Mouse (Mus musculus) intestine, postnatal 0 days (tissue): ENCODE measurements at regions not wholly inside any gene's neighbourhood (a gene's known extent, or its start where the extent isn't known, plus 50 kb on each side); places are given as distances from the start of the nearest gene placed in this dataset.

Experiments used
- ATAC-seq: fragments of 200-750 bp; cut with Nextera tagmentation; 2 replicates; pipeline ENCODE4 v1.8.0; 2017; ENCODE audit warnings: mild to moderate bottlenecking, moderate TSS enrichment, moderate library complexity
- H3K27ac ChIP-seq: fragments of 300-500 bp; sonication (generic); 2 replicates; pipeline ENCODE4 v1.5.1; 2014; ENCODE audit warnings: mild to moderate bottlenecking, low read depth, low read length, moderate library complexity
- H3K27me3 ChIP-seq: fragments of 300-500 bp; sonication (generic); replicated peaks from 2 replicates; pipeline ENCODE4 v1.6.1; 2014; ENCODE audit warnings: low read length, mixed read lengths; ENCODE audit not compliant: control insufficient read depth, insufficient read depth
- H3K36me3 ChIP-seq: fragments of 300-500 bp; sonication (generic); 2 replicates; pipeline ENCODE4 v1.6.1; 2014; ENCODE audit warnings: mild to moderate bottlenecking, moderate library complexity; ENCODE audit not compliant: control insufficient read depth, insufficient read depth
- H3K4me1 ChIP-seq: fragments of 300-500 bp; sonication (generic); replicated peaks from 2 replicates; pipeline ENCODE4 v1.6.1; 2014; ENCODE audit warnings: antibody characterized with exemption, low read length, mixed read lengths; ENCODE audit not compliant: control insufficient read depth, insufficient read depth
- H3K4me2 ChIP-seq: fragments of 300-500 bp; sonication (generic); replicated peaks from 2 replicates; pipeline ENCODE4 v1.6.1; 2014; ENCODE audit warnings: low read depth, mild to moderate bottlenecking, moderate library complexity
- H3K4me3 ChIP-seq: fragments of 300-500 bp; sonication (generic); 2 replicates; pipeline ENCODE4 v1.5.1; 2014; ENCODE audit warnings: low read depth, low read length
- H3K9ac ChIP-seq: fragments of 300-500 bp; sonication (generic); 2 replicates; pipeline ENCODE4 v1.6.1; 2014; ENCODE audit warnings: mild to moderate bottlenecking, low read depth, low read length
- H3K9me3 ChIP-seq: fragments of 300-500 bp; sonication (generic); 2 replicates; pipeline ENCODE4 v1.6.1; 2016; ENCODE audit warnings: mixed run types; ENCODE audit not compliant: control insufficient read depth
- CTCF ChIP-seq: sonication (generic); IDR thresholded peaks from 2 replicates; pipeline ENCODE4 v1.5.1; 2016; ENCODE audit warnings: low read depth, mild to moderate bottlenecking, control low read depth, antibody characterized with exemption, moderate library complexity
- WGBS: fragments of 180-500 bp; shearing (Covaris S2); extraction: QIAGEN DNeasy Blood & Tissue Kit; methylation state at CpG from one replicate; pipeline ENCODE4 v1.1.7; 2014; 5-methylcytosine and 5-hydroxymethylcytosine counted together

DNA sequence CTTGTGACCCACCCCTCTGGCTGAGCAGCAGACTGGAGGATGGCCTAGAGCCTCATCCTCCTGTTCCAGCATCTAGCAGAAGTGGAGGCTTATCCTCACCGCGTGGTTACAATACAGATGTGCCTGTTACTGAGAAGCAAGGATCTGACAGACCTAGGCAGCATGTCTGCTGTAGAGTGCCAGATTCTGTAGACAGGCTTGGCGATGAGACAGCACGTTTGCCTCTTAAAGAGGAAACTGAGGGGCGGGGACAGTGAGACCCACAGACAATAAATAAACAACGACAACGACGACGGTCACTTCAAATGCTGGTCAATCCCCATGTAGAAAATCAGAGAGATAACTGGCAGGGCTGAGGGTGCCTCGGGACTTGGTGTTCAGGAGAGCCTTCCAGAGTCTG, 220.2 kb upstream of the Spdye4c start:
- no peaks in the 10 kb centered on the region for H3K27me3 ChIP-seq
- H3K4me3 ChIP-seq: no peak overlapping the region
- no peak overlapping the region for H3K27ac ChIP-seq
- no peak for TF ChIP-seq CTCF
- no peaks in the 10 kb centered on the region for H3K9me3 ChIP-seq
- H3K36me3 ChIP-seq: no peaks in the 10 kb centered on the region
- WGBS: 58% methylated on average over 10 of the region's 10 CpGs
- no peak overlapping the region for H3K4me2 ChIP-seq
- no peak overlapping the region for H3K9ac ChIP-seq
- ATAC-seq: no peak
- H3K4me1 ChIP-seq: no peaks in the 10 kb centered on the region

DNA sequence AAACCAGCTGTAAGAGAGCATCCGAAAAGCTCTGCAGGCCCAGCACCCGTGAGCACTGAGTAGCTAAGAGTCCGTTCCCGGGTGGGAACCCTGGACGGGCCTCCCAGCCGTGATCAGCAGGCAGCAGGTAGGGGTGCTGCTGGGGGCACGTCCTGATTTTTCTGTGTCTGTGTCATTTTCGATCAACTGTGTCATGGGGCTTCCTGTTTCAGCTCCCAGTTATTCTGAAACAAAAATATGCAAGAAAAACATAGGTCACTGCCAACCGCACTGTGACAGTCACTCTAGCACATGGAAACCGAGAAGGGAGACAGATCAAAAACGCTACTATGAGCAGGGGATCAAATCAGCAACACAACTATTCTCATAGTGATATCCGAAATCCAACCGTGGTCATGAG, 218.8 kb upstream of the Spdye4c start:
- ATAC-seq: no peak
- no peak for TF ChIP-seq CTCF

DNA sequence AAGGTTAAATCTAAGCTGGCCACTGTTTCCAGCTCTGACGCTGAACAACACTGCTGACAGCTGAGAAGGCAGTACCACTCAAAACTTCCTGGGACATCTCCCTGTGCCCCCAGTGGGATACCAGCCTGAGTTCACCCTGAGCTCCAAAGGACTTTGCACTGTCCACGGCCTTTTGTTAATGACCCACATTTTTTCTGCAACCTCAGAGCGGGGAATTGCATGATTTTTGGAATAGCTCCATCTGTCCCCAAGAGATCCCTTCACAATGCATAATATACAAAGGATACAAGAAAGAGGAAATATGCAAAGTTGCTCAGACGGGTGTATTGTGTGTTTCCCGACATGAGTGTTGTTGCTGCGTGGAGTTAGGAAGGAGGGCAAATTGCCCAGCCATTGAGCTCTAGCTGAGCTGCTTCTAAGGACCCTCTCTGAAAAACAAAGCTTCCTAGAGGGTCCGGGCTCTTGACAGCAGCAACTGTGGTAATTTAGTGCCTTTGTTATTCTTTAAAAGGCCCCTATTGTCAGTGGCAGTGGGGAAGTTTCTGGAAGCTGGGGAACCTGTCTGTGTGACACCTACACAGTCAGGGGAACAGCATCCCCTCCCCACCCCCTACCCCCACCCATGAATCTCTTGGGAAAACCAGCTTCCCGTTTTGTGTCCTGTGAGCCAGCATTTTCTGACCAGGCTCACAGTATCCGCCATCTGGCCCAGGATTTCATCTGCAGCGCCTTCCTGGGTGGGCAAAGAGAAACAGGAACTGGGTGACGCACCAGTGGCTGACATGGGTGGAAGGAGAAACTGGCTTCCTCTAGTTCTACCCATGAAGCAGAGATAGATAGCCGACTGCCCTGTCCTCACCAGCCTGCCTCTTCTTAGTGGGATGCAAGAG, 217.4 kb upstream of the Spdye4c start:
- H3K36me3 ChIP-seq: no peaks in the 10 kb centered on the region
- 63% methylated on average over 12 of the region's 12 CpGs for WGBS
- no peaks in the 10 kb centered on the region for H3K4me1 ChIP-seq
- H3K9ac ChIP-seq: no peak overlapping the region
- no peak overlapping the region for H3K27ac ChIP-seq
- TF ChIP-seq CTCF: no peak
- H3K4me3 ChIP-seq: no peak overlapping the region
- no peaks in the 10 kb centered on the region for H3K27me3 ChIP-seq
- no peak overlapping the region for H3K4me2 ChIP-seq
- H3K9me3 ChIP-seq: no peaks in the 10 kb centered on the region
- ATAC-seq: no peak

More for the DNA sequence above, 218.8 kb upstream of the Spdye4c start:
- Histone ChIP-seq H3K4me2 (no peak overlapping the region), H3K27ac (no peak overlapping the region), H3K4me3 (no peak overlapping the region), H3K4me1 (no peaks in the 10 kb centered on the region), H3K9me3 (no peaks in the 10 kb centered on the region), H3K27me3 (no peaks in the 10 kb centered on the region), H3K9ac (no peak overlapping the region), H3K36me3 (no peaks in the 10 kb centered on the region)
- 88% methylated on average over 13 of the region's 13 CpGs for WGBS

DNA sequence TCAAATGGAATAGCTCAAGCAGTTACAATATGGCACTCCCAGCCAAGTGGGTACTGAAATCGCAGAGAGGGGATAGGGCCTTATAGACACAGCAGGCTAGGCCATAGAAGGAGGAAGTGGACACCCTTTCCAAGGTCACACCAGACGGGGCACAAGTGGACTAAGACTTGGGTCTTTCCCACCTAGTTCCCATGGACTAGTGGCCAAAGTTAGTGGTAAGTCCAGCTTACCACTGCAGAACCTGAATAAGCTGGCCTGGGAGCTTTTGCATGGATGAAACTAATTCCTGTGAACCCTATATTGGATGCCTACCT, 216.8 kb upstream of the Spdye4c start:
- Histone ChIP-seq H3K9me3 (no peaks in the 10 kb centered on the region), H3K9ac (no peak overlapping the region), H3K27me3 (no peaks in the 10 kb centered on the region), H3K4me2 (no peak overlapping the region), H3K4me1 (no peaks in the 10 kb centered on the region), H3K27ac (no peak overlapping the region), H3K4me3 (no peak overlapping the region), H3K36me3 (no peaks in the 10 kb centered on the region)
- TF ChIP-seq CTCF: no peak
- WGBS: 86% methylated on average over 2 of the region's 2 CpGs
- no peak for ATAC-seq

DNA sequence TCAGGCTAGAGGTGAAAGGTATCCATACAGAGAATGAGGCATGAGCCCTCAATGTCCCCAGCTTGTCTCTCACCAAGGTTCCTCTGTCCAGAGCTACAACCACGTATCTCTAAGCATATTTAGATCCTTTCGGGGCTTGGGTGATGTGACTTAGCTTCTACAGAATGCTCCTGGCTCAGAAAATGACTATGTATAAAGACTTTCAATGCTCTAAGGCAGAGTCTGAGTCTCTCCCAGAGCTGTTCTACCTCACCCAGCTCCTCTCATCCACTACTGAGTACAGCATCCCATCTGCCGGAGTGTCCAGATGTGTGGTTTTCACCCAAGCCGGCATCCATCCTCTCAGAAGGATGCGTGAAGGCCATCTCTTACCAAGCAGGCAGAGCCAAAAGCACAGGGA, 216.1 kb upstream of the Spdye4c start:
- no peak overlapping the region for H3K27ac ChIP-seq
- no peak for TF ChIP-seq CTCF
- no peak overlapping the region for H3K4me3 ChIP-seq
- ATAC-seq: no peak
- H3K36me3 ChIP-seq: no peaks in the 10 kb centered on the region
- no peak overlapping the region for H3K9ac ChIP-seq
- 94% methylated on average over 5 of the region's 5 CpGs for WGBS
- H3K4me2 ChIP-seq: no peak overlapping the region
- H3K9me3 ChIP-seq: no peaks in the 10 kb centered on the region
- H3K4me1 ChIP-seq: no peaks in the 10 kb centered on the region
- H3K27me3 ChIP-seq: no peaks in the 10 kb centered on the region

DNA sequence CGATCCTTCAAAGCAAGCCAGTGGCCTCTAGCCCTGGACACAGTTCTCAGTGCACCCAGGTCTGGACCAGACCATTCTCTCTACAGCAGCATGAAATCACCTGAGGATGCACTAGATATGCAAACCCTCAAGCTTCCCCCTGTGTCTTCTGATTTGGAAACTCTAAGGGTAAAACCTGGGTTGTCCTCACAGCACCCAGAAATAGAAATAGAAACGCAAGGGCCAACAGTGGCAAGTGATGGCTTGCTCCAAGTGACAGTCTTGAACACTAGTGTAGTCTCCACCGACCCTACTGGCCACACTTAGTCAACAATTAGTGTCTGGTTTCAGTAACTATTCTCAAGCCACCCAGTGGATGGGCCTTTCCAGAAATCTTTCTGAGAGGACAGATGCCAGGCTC, 215.2 kb upstream of the Spdye4c start:
- 83% methylated on average over 3 of the region's 3 CpGs for WGBS
- H3K9me3 ChIP-seq: no peaks in the 10 kb centered on the region
- H3K27ac ChIP-seq: no peak overlapping the region
- H3K36me3 ChIP-seq: no peaks in the 10 kb centered on the region
- H3K4me2 ChIP-seq: no peak overlapping the region
- H3K4me3 ChIP-seq: no peak overlapping the region
- H3K9ac ChIP-seq: no peak overlapping the region
- H3K27me3 ChIP-seq: no peaks in the 10 kb centered on the region
- ATAC-seq: no peak
- no peaks in the 10 kb centered on the region for H3K4me1 ChIP-seq
- no peak for TF ChIP-seq CTCF
